Mouse (Mus musculus) lung, embryonic 15.5 days (tissue): ENCODE data around the gene Pgm2l1. TPM values are rescaled to one million over a fixed set of nuclear protein-coding genes. Genes with fewer than 3 reads are reported as not detected.

Experiments
- ATAC-seq: fragments of 200-750 bp; cut with Nextera tagmentation; 2 replicates; pipeline ENCODE4 v1.8.0; 2017; ENCODE audit warnings: moderate number of reproducible peaks, borderline replicate concordance; ENCODE audit not compliant: low FRiP score, low TSS enrichment; ENCODE audit errors: extremely low read depth
- H3K27ac ChIP-seq: fragments of 300-500 bp; sonication (generic); 2 replicates; pipeline ENCODE4 v1.5.1; 2015; ENCODE audit warnings: moderate library complexity, mild to moderate bottlenecking, inconsistent platforms
- H3K27me3 ChIP-seq: fragments of 300-500 bp; sonication (generic); 2 replicates; pipeline ENCODE4 v1.6.1; 2015; ENCODE audit warnings: inconsistent platforms
- H3K36me3 ChIP-seq: fragments of 300-500 bp; sonication (generic); 2 replicates; pipeline ENCODE4 v1.6.1; 2015; ENCODE audit warnings: inconsistent platforms
- H3K4me1 ChIP-seq: fragments of 300-500 bp; sonication (generic); 2 replicates; pipeline ENCODE4 v1.6.1; 2015; ENCODE audit warnings: inconsistent platforms
- H3K4me2 ChIP-seq: fragments of 300-500 bp; sonication (generic); 2 replicates; pipeline ENCODE4 v1.6.1; 2015; ENCODE audit warnings: inconsistent platforms, mild to moderate bottlenecking, moderate library complexity
- H3K4me3 ChIP-seq: fragments of 300-500 bp; sonication (generic); 2 replicates; pipeline ENCODE4 v1.5.1; 2015; ENCODE audit warnings: mild to moderate bottlenecking, inconsistent platforms
- H3K9ac ChIP-seq: fragments of 300-500 bp; sonication (generic); 2 replicates; pipeline ENCODE4 v1.6.1; 2015; ENCODE audit warnings: inconsistent platforms
- H3K9me3 ChIP-seq: fragments of 300-500 bp; sonication (generic); 2 replicates; pipeline ENCODE4 v1.6.1; 2016; ENCODE audit warnings: inconsistent platforms
- WGBS: fragments of 180-500 bp; shearing (Covaris S2); methylation state at CpG from one replicate; pipeline ENCODE4 v1.1.7; 2015; 5-methylcytosine and 5-hydroxymethylcytosine counted together
- polyA plus RNA-seq: library from polyadenylated mRNA; unstranded; fragments of >200 nt; fragmentation: Nextera tagmentation; extraction: Ambion mirVana; gene quantifications from 2 replicates; pipeline ENCODE4 v1.2.1, GENCODE M21; 2015

Pgm2l1 gene
- polyA plus RNA-seq, 1 experiment from 2014 or later, result 2.4 TPM

DNA sequence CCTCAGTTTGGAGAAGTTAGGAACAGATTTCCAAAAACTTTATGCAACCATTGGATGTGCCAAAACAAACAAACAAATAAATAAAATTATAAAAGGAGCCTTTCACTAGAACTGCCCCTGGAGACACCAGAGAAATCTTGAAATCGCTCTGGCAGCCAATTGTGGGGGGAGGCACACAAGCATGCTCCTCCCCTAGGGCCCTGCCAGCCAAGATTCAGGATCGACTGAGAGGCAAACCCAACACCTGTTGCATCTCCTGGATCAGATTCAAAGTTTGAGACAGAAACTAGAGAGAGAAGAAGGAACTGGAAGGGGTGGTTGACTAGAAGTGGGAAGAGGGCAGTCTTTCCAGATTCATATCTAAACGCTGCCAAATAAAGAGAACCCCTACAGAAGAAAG, 23.6 kb upstream of the Pgm2l1 start:
- WGBS, result 55% methylated on average over 3 of the region's 3 CpGs
- no peak for ATAC-seq
- Histone ChIP-seq H3K4me2 (no peak overlapping the region), H3K4me1 (no peaks in the 10 kb centered on the region), H3K9me3 (no peaks in the 10 kb centered on the region), H3K9ac (no peak overlapping the region), H3K36me3 (no peaks in the 10 kb centered on the region), H3K27me3 (no peaks in the 10 kb centered on the region), H3K4me3 (no peak overlapping the region), H3K27ac (no peak overlapping the region)

DNA sequence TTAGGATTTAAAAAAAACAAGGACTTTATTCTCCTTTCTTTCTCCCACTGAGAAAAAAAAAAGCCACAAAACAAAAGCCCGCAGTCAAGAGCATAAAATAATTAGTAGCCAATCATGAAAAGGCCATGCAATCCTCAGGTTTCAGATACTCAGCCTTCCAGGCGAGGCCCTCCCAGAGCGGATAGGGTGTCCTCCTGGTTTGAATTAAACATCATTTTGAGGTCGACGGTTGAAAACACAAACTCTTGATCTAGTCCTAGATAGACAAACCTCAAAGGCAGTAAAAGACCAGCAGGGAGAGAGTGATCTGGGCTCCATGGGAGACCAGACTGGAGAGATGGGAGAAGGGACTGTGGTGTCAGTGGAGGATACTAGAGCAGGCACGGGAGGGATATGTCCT, 22.3 kb upstream of the Pgm2l1 start:
- Histone ChIP-seq H3K4me3 (no peak overlapping the region), H3K27me3 (no peaks in the 10 kb centered on the region), H3K9me3 (no peaks in the 10 kb centered on the region), H3K4me1 (no peaks in the 10 kb centered on the region), H3K9ac (no peak overlapping the region), H3K4me2 (no peak overlapping the region), H3K36me3 (no peaks in the 10 kb centered on the region), H3K27ac (no peak overlapping the region)
- 73% methylated on average over 6 of the region's 6 CpGs for WGBS
- ATAC-seq, result no peak

DNA sequence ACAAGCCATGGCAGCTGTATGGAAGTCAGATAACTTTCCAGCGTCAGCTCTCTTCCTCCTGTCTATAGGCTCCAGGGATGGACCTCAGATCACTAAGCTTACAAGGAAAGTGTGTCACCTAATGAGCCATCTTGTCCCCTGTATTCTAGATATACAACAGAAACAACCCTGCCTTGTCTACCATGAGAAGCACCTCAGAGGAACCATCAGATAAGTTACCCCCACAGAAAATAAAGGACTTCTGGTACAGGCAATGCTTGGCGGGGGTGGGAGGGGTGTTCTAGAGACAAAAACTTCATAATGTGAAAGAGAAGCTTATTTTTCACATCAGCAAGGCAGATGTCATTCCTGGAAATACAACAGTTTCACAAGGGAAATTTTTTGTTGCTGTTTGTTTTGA, 21.1 kb upstream of the Pgm2l1 start:
- no peaks in the 10 kb centered on the region for H3K4me1 ChIP-seq
- H3K27me3 ChIP-seq, result no peaks in the 10 kb centered on the region
- H3K4me2 ChIP-seq, result no peak overlapping the region
- no peak overlapping the region for H3K9ac ChIP-seq
- WGBS, result 74% methylated on average over 2 of the region's 2 CpGs
- H3K27ac ChIP-seq, result no peak overlapping the region
- no peak overlapping the region for H3K4me3 ChIP-seq
- H3K36me3 ChIP-seq, result no peaks in the 10 kb centered on the region
- no peaks in the 10 kb centered on the region for H3K9me3 ChIP-seq
- no peak for ATAC-seq

DNA sequence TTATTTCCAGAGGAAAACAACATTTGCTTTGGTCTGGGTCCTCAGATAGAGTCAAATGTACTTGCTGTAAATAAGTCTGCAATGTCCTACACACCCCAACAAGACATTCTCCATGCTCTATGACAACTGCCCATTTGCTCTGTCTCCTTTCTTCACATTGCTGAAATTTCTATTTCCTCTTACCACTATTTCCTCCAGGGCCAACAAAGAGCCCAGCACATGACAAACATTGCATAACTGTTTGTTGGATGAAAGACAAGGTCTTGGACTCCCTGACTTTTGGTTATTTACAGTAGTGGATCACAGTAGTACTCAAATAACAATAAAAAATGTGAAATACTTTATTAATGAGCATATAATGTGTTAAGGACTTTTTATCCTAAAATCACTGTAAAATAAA, 19.3 kb upstream of the Pgm2l1 start:
- no peaks in the 10 kb centered on the region for H3K4me1 ChIP-seq
- H3K9ac ChIP-seq, result no peak overlapping the region
- ATAC-seq, result no peak
- no peak overlapping the region for H3K4me2 ChIP-seq
- H3K36me3 ChIP-seq, result no peaks in the 10 kb centered on the region
- no peak overlapping the region for H3K4me3 ChIP-seq
- H3K9me3 ChIP-seq, result no peaks in the 10 kb centered on the region
- no peak overlapping the region for H3K27ac ChIP-seq
- no peaks in the 10 kb centered on the region for H3K27me3 ChIP-seq

DNA sequence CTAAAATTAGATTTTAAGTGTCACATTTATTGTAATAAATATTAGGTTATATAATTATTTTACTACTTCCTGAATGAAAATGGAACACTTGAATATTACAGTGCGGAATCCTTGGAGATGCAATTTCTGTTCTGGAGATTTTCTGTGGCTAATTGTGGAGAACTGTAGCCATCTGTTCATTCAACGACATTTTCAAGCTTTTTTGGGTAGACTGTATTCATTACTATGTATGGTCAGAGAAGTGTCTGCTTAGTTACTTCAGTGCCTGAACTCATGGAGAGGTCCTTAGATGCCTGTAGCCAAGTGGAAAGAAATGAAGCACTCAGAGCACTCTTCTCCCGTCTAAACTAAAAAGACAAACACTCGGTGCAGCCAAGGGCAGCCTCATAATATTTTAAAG, 12.9 kb upstream of the Pgm2l1 start:
- Histone ChIP-seq H3K9me3 (no peaks in the 10 kb centered on the region), H3K4me3 (no peak overlapping the region), H3K4me1 (peaks cover 9% of the 10 kb centered on the region), H3K9ac (no peak overlapping the region), H3K4me2 (no peak overlapping the region), H3K27me3 (no peaks in the 10 kb centered on the region), H3K36me3 (no peaks in the 10 kb centered on the region), H3K27ac (no peak overlapping the region)
- no peak for ATAC-seq
- WGBS, result 60% methylated on average over 4 of the region's 4 CpGs

DNA sequence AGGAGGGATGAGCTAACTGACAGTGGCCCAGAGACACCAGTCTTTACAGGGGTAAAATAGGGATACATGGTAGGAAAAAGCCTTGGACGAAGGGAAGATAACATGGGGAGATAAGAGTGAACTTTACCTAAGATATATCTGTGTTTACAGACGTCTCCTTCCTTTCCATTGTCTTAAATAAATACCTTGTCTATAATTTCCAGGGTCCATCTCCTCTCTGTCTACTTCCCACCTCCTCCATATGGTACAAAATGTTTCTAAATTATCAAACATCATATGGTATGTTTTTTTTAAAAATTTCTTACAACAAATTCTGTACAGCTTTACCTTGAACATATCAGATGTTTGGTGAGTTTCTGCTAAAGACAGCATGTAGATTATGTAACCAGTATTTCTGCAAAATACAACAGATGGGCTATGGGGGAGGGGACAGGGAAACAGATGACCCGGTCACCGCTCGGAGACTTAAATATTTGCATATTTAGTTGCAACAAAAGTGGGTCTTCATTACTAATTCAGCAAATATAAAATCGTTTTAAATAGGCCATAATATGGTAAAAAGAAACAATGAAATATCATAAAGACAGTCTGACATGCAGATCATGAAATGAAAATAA, 12.0 kb upstream of the Pgm2l1 start:
- Histone ChIP-seq H3K4me1 (peaks cover 9% of the 10 kb centered on the region), H3K27ac (no peak overlapping the region), H3K36me3 (no peaks in the 10 kb centered on the region), H3K27me3 (no peaks in the 10 kb centered on the region), H3K4me3 (no peak overlapping the region), H3K4me2 (no peak overlapping the region), H3K9ac (no peak overlapping the region), H3K9me3 (no peaks in the 10 kb centered on the region)
- WGBS, result 44% methylated on average over 6 of the region's 6 CpGs
- no peak for ATAC-seq

DNA sequence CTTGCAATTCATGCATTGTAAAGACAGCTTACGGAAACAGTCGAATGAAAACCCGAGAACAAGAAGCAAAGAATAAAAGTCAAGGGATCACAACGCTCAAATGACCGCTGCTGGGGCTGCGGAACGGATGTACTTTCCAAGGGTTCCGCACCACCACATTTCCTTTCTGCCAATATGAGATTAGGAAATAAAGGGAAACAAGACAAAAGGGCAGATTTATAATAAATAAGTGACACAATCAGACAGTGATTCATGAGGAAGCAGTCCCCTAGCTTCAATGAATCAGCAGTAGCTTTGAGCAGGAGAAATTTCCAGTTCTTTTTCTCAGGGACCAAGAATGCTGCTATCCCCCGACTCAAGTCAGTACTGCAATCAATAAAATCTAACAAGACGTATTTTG, 11.2 kb upstream of the Pgm2l1 start:
- Histone ChIP-seq H3K9ac (no peak overlapping the region), H3K27ac (no peak overlapping the region), H3K4me2 (no peak overlapping the region; the same call in 1 of the 2 replicates), H3K9me3 (no peaks in the 10 kb centered on the region), H3K4me1 (peaks cover 9% of the 10 kb centered on the region), H3K4me3 (no peak overlapping the region), H3K27me3 (no peaks in the 10 kb centered on the region), H3K36me3 (no peaks in the 10 kb centered on the region)
- ATAC-seq, result no peak
- 58% methylated on average over 10 of the region's 10 CpGs for WGBS

DNA sequence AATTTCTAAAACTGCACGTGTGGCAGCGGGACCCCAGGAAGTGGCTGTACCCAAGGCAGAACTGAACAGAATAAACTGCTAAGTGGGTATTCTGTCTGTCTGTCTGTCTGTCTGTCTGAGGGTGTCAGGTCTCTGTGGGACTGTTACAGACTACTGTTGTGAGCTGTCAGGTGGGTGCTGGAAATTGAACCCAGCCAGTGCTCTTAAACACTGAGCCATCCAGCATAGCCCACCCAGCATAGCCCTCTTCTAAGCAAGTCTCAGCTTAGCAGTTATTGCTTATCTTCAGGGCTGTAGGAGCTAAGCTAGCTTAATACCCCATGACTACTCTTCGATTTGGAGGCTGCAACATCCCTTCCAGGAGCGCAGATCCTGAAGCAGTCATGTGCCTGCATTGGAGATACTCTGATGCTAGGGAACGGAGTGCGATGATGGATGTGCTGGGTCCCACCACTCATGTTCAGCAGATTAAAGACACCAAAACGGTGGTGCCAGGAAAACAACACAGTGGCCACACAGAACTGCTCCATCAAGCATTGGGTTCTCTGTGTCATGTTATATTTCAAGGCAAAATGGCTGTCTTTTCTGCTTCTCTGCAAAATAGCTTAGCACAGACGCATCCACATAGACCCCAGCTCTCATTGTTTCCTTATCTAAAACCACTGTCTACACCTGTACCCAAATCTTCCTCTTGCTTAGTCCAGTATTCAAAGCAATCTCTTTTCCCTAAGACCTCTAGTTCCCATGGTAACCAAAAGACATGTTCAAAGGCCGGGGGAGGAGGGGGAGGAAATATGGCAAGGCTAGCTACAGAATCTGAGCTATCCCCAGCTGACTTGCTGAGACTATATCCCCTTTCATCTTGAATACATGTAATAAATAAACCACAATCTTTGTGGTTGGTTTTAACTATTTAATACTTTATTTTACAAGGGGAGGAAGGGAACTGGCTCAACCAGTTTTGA, 10.3 kb upstream of the Pgm2l1 start:
- H3K9ac ChIP-seq, result no peak overlapping the region
- 66% methylated on average over 9 of the region's 9 CpGs for WGBS
- H3K9me3 ChIP-seq, result no peaks in the 10 kb centered on the region
- peaks cover 9% of the 10 kb centered on the region for H3K4me1 ChIP-seq
- no peak for ATAC-seq
- no peak overlapping the region for H3K4me2 ChIP-seq
- H3K27me3 ChIP-seq, result no peaks in the 10 kb centered on the region
- H3K36me3 ChIP-seq, result no peaks in the 10 kb centered on the region
- H3K27ac ChIP-seq, result no peak overlapping the region
- H3K4me3 ChIP-seq, result no peak overlapping the region

DNA sequence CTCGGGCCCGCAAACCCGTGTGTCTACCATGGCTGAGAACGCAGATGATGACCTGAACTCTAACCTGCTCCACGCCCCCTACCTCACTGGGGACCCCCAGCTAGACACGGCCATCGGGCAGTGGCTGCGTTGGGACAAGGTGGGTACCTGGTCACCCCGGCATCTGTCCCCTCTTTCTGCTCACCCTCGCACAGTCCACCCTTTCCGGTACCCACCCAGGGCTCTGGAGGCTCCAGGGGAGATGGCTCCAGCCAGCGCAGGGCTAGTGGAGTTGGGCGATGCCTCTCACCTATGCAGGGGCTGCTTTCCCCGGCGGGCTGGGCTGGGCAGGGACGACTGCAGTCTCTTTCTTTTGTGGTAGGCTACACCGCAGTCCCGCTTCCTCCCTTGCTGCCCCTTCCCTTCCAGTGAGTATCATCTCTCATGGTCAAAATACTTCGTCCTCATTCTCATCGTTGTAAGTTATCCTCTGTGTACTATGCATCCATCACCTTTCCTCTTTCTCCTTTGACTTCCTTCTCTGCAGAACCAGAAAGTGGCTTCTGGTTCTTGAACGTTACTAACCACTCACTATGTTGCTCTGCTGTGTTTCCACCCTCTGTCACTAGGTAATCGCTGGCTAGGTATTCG, 817 bp downstream of the Pgm2l1 start:
- Histone ChIP-seq H3K36me3 (no peaks in the 10 kb centered on the region), H3K4me1 (peaks cover 12% of the 10 kb centered on the region), H3K27ac (peak overlapping the region; percentile 93), H3K9ac (peak overlapping the region; percentile 71), H3K4me2 (peak overlapping the region; percentile 99), H3K4me3 (peak overlapping the region; percentile 81), H3K27me3 (no peaks in the 10 kb centered on the region), H3K9me3 (no peaks in the 10 kb centered on the region)
- 2% methylated on average over 23 of the region's 23 CpGs for WGBS
- ATAC-seq, result peak; percentile 50

DNA sequence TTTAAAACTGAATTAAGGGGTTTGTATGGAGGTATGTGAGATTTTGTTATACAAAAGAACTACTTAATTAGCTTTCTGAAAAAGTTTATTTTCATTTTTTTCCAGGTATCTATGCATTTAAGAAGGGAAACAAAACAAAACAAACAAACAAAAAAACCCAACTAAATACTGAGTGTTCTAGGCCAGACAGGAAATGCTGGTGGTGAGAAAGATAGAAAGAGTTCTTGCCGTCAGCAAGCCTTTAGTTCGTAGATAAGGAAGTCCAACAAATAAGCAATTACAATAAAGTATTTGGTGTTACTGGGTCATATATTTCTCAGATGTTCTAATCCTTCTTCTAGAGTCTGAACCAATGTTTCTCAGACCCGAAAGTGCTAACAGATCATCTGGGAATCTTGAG, 1.8 kb downstream of the Pgm2l1 start:
- no peak overlapping the region for H3K27ac ChIP-seq
- 63% methylated on average over 3 of the region's 3 CpGs for WGBS
- no peaks in the 10 kb centered on the region for H3K36me3 ChIP-seq
- ATAC-seq, result no peak
- no peak overlapping the region for H3K4me3 ChIP-seq
- H3K4me1 ChIP-seq, result peaks cover 12% of the 10 kb centered on the region
- no peaks in the 10 kb centered on the region for H3K9me3 ChIP-seq
- no peak overlapping the region for H3K9ac ChIP-seq
- H3K4me2 ChIP-seq, result peak overlapping the region; percentile 99
- no peaks in the 10 kb centered on the region for H3K27me3 ChIP-seq

DNA sequence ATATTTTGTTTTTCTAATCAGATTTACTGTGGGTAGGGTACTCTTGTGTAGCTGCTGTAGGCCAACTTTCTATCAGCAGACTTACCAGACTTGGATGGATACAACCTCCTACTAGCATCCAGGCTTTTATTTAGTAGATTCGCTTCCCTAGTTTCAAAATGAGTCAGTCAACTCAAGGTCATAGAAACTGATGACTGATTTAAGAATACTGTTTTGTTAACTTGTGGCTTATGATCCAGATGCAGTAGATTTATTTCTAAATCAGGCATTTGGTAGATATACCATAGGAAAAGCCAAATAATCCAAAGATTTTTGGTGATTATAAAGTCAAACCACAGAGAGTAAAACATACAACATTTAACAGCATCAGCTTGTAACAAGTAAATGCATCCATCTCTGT, 3.5 kb downstream of the Pgm2l1 start:
- ATAC-seq, result no peak
- H3K4me3 ChIP-seq, result no peak overlapping the region
- peaks cover 12% of the 10 kb centered on the region for H3K4me1 ChIP-seq
- no peaks in the 10 kb centered on the region for H3K36me3 ChIP-seq
- 92% methylated on average over 1 of the region's 1 CpGs for WGBS
- no peak overlapping the region for H3K27ac ChIP-seq
- no peak overlapping the region for H3K4me2 ChIP-seq
- no peak overlapping the region for H3K9ac ChIP-seq
- H3K27me3 ChIP-seq, result no peaks in the 10 kb centered on the region
- no peaks in the 10 kb centered on the region for H3K9me3 ChIP-seq

DNA sequence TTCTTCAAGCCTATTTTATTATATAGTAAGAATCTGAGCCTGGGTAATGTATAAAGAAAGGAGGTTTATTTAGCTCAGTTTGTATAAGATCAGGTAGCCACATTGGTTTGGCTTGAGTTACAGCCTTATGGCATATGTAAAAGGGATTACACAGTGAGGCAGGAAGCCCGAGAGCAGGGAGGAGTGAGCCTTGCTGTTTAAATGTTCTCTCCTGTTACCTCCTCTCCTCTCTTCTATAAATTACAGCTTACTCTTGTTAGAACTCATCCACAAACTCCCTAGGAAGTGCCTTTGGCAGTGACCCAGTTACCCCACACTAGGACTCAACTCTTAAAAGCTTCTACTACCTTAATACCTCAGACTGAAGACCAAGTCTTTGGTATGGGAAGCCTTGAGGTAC, 4.5 kb downstream of the Pgm2l1 start:
- no peak overlapping the region for H3K27ac ChIP-seq
- no peak for ATAC-seq
- H3K27me3 ChIP-seq, result no peaks in the 10 kb centered on the region

More for the DNA sequence above, 4.5 kb downstream of the Pgm2l1 start:
- Histone ChIP-seq H3K9ac (no peak overlapping the region), H3K36me3 (no peaks in the 10 kb centered on the region), H3K4me1 (peaks cover 12% of the 10 kb centered on the region), H3K4me2 (no peak overlapping the region), H3K4me3 (no peak overlapping the region), H3K9me3 (no peaks in the 10 kb centered on the region)
- 47% methylated on average over 1 of the region's 1 CpGs for whole genome bisulfite sequencing
